Mouse (Mus musculus) forebrain, embryonic 14.5 days (tissue): ENCODE measurements around the gene Ccdc8. TPM values are rescaled to one million over a fixed set of nuclear protein-coding genes. Genes with fewer than 3 reads are reported as not detected.
A peak's percentile ranks its signal among the peaks of the same experiment; 100 is the strongest.

Experiments
- ATAC-seq: fragments of 200-750 bp; cut with Nextera tagmentation; 2 replicates; pipeline ENCODE4 v1.8.0; 2017; ENCODE audit warnings: mild to moderate bottlenecking, moderate library complexity
- DNase-seq: peaks from one replicate; pipeline ENCODE4 v3.0.0-alpha.2; 2015; ENCODE audit warnings: low spot score
- H3K27ac ChIP-seq: fragments of 300-500 bp; sonication (generic); 2 replicates; pipeline ENCODE4 v1.5.1; 2014; ENCODE audit warnings: low read depth, mild to moderate bottlenecking, control low read depth, low read length, moderate library complexity
- H3K27me3 ChIP-seq: fragments of 300-500 bp; sonication (generic); replicated peaks from 2 replicates; pipeline ENCODE4 v1.6.1; 2014; ENCODE audit warnings: low read length, control low read depth, mixed read lengths; ENCODE audit not compliant: control insufficient read depth, insufficient read depth
- H3K36me3 ChIP-seq: fragments of 300-500 bp; sonication (generic); 2 replicates; pipeline ENCODE4 v1.6.1; 2014; ENCODE audit warnings: low read length, control low read depth; ENCODE audit not compliant: control insufficient read depth, insufficient read depth
- H3K4me1 ChIP-seq: fragments of 300-500 bp; sonication (generic); 2 replicates; pipeline ENCODE4 v1.6.1; 2014; ENCODE audit warnings: antibody characterized with exemption, low read length, control low read depth; ENCODE audit not compliant: control insufficient read depth, insufficient read depth
- H3K4me2 ChIP-seq: fragments of 300-500 bp; sonication (generic); 2 replicates; pipeline ENCODE4 v1.6.1; 2014; ENCODE audit warnings: mild to moderate bottlenecking, control low read depth, low read length
- H3K4me3 ChIP-seq: fragments of 300-500 bp; sonication (generic); 2 replicates; pipeline ENCODE4 v1.5.1; 2014; ENCODE audit warnings: low read depth, low read length, control low read depth
- H3K9ac ChIP-seq: fragments of 300-500 bp; sonication (generic); 2 replicates; pipeline ENCODE4 v1.6.1; 2014; ENCODE audit warnings: mild to moderate bottlenecking, low read length, control low read depth, moderate library complexity
- H3K9me3 ChIP-seq: fragments of 300-500 bp; sonication (generic); replicated peaks from 2 replicates; pipeline ENCODE4 v1.6.1; 2016; ENCODE audit warnings: low read length, control low read depth, mixed read lengths; ENCODE audit not compliant: control insufficient read depth
- WGBS: fragments of 180-500 bp; shearing (Covaris S2); extraction: QIAGEN DNeasy Blood & Tissue Kit; methylation state at CpG from one replicate; pipeline ENCODE4 v1.1.7; 2014; 5-methylcytosine and 5-hydroxymethylcytosine counted together
- polyA plus RNA-seq: library from polyadenylated mRNA; unstranded; fragments of >200 nt; fragmentation: Nextera tagmentation; extraction: Ambion mirVana; gene quantifications from 2 replicates; pipeline ENCODE4 v1.2.1, GENCODE M21; 2014

Ccdc8 gene
- polyA plus RNA-seq, 1 experiment from 2014 or later = 3.4 TPM

- DNase-seq = no peak
- Histone ChIP-seq H3K9ac (no peak overlapping the region), H3K27me3 (no peaks in the 10 kb centered on the region), H3K4me1 (peaks cover 4% of the 10 kb centered on the region; the same call in 1 of the 2 replicates), H3K9me3 (no peaks in the 10 kb centered on the region), H3K27ac (no peak overlapping the region), H3K4me3 (no peak overlapping the region), H3K4me2 (no peak overlapping the region), H3K36me3 (peaks cover 87% of the 10 kb centered on the region)
- ATAC-seq = no peak
- WGBS = 84% methylated on average over 6 of the region's 6 CpGs
Measured at GRCm38 (mm10) chr7:17015381-17015780, 22.9 kb downstream of the Ccdc8 start.

GRCm38 (mm10) chr7:17017036-17017435, 24.5 kb downstream of the Ccdc8 start:
- Histone ChIP-seq H3K4me1 (peaks cover 4% of the 10 kb centered on the region; the same call in 1 of the 2 replicates), H3K9me3 (no peaks in the 10 kb centered on the region), H3K4me3 (no peak overlapping the region), H3K36me3 (peaks cover 87% of the 10 kb centered on the region), H3K27me3 (no peaks in the 10 kb centered on the region), H3K27ac (peak overlapping the region; percentile 39; the same call in 1 of the 2 replicates), H3K4me2 (no peak overlapping the region), H3K9ac (no peak overlapping the region)
- WGBS = 38% methylated on average over 1 of the region's 1 CpGs
- ATAC-seq = peak; percentile 94
- peak; percentile 92 for DNase-seq

- no peaks in the 10 kb centered on the region for H3K9me3 ChIP-seq
- peak overlapping the region; percentile 28; the same call in 1 of the 2 replicates for H3K27ac ChIP-seq
- H3K36me3 ChIP-seq = peaks cover 87% of the 10 kb centered on the region
- H3K4me3 ChIP-seq = no peak overlapping the region
- no peaks in the 10 kb centered on the region for H3K27me3 ChIP-seq
- WGBS = 87% methylated on average over 2 of the region's 2 CpGs
- DNase-seq (no peak), ATAC-seq (no peak)
- no peak overlapping the region; the same call in 1 of the 2 replicates for H3K9ac ChIP-seq
- peaks cover 4% of the 10 kb centered on the region; the same call in 1 of the 2 replicates for H3K4me1 ChIP-seq
- no peak overlapping the region for H3K4me2 ChIP-seq
Measured at GRCm38 (mm10) chr7:17017921-17018320, 25.4 kb downstream of the Ccdc8 start.

DNA sequence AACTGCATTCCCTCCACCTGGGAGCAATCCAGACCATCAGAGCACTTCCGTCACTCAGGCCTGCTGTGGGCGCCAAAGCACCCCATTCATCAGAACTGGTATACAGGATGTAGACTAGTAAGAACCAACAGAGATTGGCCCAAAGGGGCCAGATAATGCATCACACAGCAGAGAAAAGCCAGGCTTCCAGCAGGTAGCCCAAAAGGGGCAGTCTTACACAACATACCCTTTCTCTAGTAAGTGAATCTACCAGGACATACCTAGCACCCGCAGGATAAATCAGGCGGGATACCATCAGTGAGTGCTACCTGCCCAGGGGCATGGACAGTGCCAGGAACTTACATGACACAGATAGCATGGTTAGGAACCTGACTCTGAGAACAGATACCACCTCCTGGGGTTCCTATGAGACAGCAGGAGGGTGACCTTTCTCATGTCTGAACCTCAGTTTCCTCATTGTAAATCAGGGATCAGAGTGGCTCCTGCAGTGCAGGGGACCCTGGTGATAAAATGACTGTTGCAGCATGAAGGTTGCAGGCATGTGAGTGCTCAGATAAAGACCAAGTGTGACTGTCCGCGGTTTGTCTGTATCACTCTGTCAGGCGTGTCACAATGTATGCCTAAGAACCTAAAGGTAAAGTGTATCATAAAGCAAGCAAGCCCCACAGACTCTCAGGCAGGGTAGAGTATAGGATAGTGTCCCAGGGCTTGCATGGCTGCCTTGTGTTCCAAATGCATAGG, 27.1 kb downstream of the Ccdc8 start:
- Histone ChIP-seq H3K4me1 (peaks cover 4% of the 10 kb centered on the region; the same call in 1 of the 2 replicates), H3K27me3 (no peaks in the 10 kb centered on the region), H3K9ac (no peak overlapping the region), H3K36me3 (peaks cover 84% of the 10 kb centered on the region), H3K4me3 (no peak overlapping the region), H3K9me3 (no peaks in the 10 kb centered on the region), H3K4me2 (no peak overlapping the region), H3K27ac (no peak overlapping the region)
- DNase-seq (no peak), ATAC-seq (no peak)
- 90% methylated on average over 7 of the region's 7 CpGs for WGBS

DNA sequence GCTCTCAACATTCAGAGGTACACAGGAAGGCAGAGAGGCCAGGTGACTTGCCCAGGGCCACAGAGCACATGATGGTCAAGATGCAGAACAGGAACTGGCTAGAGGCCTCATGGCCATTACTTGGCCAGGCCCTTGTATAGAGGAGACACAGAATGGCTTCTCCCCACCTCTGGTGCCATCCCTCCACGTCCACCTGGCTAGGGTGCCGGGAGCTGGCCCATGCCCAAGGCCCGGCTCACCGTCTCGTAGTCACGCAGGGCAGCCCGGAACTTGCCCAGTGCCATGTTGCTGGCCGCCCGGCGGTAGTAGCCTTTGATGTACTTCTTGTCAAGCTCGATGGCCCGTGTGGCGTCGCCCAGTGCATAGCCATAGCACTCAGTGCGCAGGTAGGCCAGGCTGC, 29.7 kb downstream of the Ccdc8 start:
- ATAC-seq = no peak
- WGBS = 96% methylated on average over 15 of the region's 15 CpGs
- Histone ChIP-seq H3K36me3 (peaks cover 67% of the 10 kb centered on the region), H3K4me1 (peaks cover 17% of the 10 kb centered on the region), H3K9me3 (no peaks in the 10 kb centered on the region), H3K9ac (no peak overlapping the region), H3K27me3 (no peaks in the 10 kb centered on the region), H3K4me3 (no peak overlapping the region), H3K4me2 (no peak overlapping the region), H3K27ac (no peak overlapping the region)
- DNase-seq = no peak

DNA sequence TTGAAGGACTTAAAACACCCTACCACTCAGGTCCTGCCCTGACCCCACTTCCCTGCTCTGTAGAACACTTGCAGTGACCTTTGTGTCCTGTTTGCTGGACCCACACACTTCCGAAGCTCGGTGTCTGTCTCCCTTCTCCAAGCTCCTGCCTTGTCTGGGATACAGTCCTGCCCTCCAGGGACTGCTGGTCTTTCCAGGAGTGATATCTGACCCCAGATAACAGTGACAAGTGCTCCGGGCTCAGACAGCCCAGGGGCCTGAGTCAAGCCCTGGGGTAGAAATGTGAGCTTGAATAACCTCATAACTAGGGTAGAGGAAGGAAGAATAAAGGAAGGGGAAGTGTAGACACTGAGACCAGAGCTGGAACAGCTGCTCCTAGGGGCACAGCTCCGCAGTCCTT, 31.2 kb downstream of the Ccdc8 start:
- peaks cover 13% of the 10 kb centered on the region for H3K4me1 ChIP-seq
- H3K4me2 ChIP-seq = no peak overlapping the region
- DNase-seq (no peak), ATAC-seq (no peak)
- H3K27ac ChIP-seq = no peak overlapping the region
- peaks cover 60% of the 10 kb centered on the region for H3K36me3 ChIP-seq
- H3K9me3 ChIP-seq = no peaks in the 10 kb centered on the region
- 86% methylated on average over 4 of the region's 4 CpGs for WGBS
- H3K27me3 ChIP-seq = no peaks in the 10 kb centered on the region
- H3K4me3 ChIP-seq = no peak overlapping the region
- H3K9ac ChIP-seq = no peak overlapping the region

GRCm38 (mm10) chr7:17024141-17024540, 31.6 kb downstream of the Ccdc8 start:
- Histone ChIP-seq H3K4me3 (no peak overlapping the region), H3K27me3 (no peaks in the 10 kb centered on the region), H3K9me3 (no peaks in the 10 kb centered on the region), H3K9ac (no peak overlapping the region), H3K36me3 (peaks cover 56% of the 10 kb centered on the region), H3K4me1 (peaks cover 13% of the 10 kb centered on the region), H3K27ac (no peak overlapping the region), H3K4me2 (no peak overlapping the region)
- DNase-seq (no peak), ATAC-seq (no peak)
- 88% methylated on average over 6 of the region's 6 CpGs for WGBS

DNA sequence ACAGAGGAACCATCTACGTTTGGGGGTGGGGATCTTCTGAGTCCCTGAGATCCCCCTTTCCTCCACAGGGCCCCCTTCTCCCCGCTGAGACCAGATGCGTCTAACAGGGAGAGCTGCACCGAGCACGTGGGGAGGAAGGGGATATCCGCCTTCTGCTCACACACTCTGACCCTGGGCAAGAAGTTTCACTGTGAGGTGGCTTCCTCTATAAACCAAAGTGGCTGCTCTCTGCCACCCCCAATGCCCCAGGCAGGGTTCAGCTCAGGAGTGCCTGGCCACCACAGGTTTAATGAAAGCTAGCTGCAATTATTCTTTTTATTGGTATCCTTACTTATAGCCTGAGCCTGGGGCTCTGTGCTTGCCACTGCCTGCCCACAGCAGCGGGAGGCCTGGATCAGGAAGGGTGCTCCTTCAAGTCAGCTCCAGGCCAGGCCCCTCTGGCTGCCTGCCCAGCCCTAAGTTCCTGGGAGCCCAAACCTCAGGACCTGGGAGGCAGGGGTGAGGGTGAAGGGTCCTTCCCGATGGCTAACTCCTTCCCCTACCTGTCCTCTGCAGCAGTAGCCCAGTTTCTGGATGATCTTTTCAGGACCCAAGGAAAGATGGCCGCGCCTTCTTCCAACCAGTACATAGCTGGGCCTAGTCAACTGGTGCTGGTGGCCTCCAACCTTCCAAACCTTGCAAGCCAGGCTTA, 32.5 kb downstream of the Ccdc8 start:
- Histone ChIP-seq H3K4me2 (no peak overlapping the region), H3K9ac (peak overlapping the region; percentile 37; the same call in 1 of the 2 replicates), H3K4me1 (peaks cover 13% of the 10 kb centered on the region), H3K4me3 (no peak overlapping the region), H3K36me3 (peaks cover 48% of the 10 kb centered on the region), H3K27ac (no peak overlapping the region), H3K9me3 (no peaks in the 10 kb centered on the region), H3K27me3 (no peaks in the 10 kb centered on the region)
- DNase-seq (no peak), ATAC-seq (no peak)
- 89% methylated on average over 10 of the region's 10 CpGs for WGBS

- Histone ChIP-seq H3K27ac (no peak overlapping the region), H3K9me3 (no peaks in the 10 kb centered on the region), H3K36me3 (peaks cover 43% of the 10 kb centered on the region), H3K4me1 (peaks cover 13% of the 10 kb centered on the region), H3K27me3 (no peaks in the 10 kb centered on the region), H3K4me2 (no peak overlapping the region), H3K9ac (0 out of 2 replicates have a peak overlapping the region, but pooled peaks have one; percentile 13), H3K4me3 (no peak overlapping the region)
- WGBS = 73% methylated on average over 4 of the region's 4 CpGs
- DNase-seq (no peak), ATAC-seq (no peak)
Measured at GRCm38 (mm10) chr7:17025505-17025894, 33.0 kb downstream of the Ccdc8 start.
